Mouse (Mus musculus) embryo, embryonic 11 days (tissue): Measurements from ENCODE around the gene Litaf.

Experiments
- DNase-seq: peaks from one replicate; pipeline ENCODE4 v3.0.0-alpha.2; 2015

The Litaf gene

DNA sequence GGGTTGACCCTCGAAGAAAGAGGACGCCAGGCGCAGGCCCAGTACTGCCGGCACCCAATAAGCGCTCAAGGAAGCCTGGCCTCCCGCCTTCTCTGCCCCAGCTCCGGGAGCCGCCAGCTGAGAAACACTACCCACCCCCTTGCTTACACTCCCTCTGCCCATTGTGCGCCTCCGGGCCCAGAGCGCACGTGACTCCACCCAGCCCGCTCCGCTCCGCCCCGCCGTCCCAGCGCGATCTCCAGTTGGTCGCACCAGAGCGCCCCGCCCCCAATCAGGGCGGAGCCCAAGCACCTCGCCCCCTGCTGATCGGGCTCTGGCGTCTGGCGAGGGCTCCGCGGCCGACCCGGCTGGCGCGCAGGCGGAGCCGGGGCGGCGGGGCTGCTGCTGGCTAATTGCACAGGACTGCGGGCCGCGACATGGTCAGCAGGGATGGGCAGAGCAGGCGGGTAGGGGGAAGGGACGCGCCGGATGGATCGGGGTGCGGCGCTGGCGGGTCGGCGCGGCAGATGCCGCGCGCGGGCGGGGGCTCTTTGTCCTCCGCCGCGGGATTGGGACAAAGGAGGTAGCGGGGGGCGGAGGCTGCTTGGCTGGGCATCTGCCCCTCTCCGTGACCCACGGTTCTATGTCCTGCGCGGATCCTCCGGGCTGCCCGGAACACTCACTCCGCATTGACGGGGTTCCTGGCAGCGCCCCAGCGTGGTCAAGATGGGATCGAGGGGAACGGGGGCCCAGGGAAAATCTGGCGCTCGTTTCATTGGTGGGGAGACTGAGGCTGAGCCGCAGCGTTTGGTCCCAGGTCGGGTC lies at the start of gene Litaf:
Litaf (minus strand) TSS at position 129 of the 804 bp plus-strand sequence.
- DNase-seq: peak; percentile 100

DNA sequence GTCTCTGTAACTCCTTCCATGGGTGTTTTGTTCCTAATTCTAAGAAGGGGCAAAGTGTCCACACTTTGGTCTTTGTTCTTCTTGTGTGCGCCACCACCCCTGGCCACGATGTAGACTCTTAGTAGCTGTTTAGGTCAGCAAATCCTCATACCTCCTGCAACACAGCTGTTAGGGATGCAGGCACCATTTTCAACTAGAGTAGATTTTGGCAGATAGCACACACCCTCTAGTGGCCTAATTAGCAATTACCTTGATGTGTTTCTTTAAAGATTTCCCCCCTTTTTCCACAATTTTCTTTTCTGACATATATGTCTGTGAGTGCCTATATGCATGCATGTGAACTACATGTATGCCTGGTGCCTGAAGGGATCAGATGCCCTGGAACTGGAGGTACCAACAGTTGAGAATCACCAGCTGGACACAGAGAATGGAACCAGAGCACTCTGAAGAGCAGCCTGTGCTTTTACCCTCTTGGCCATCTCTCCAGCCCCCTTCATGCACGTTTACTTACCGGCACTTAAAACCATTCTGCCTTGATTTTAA lies 43.3 kb upstream of the Litaf start:
- DNase-seq: peak; percentile 43

GRCm38 (mm10) chr16:11104905-11105304 lies 38.9 kb upstream of the Litaf start:
- DNase-seq: no peak

DNA sequence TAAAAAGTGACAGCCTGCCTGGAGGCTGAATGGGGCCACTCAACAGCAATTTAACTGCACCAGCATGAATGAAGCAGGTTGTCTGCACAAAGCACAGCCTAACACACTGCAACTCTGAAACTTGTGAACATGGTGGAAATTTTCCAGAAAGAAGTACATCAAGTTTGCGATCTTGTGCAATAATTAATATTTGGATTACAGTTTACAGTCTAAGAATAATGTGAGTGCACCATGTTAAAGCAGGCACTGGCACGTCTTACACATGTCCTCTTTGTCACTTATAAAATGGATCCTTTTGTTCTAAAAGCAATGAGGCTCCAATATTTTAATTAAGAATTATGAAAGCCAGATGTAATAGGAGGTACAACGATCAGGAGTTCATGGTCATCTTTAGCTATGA lies 31.3 kb upstream of the Litaf start:
- no peak for DNase-seq

DNA sequence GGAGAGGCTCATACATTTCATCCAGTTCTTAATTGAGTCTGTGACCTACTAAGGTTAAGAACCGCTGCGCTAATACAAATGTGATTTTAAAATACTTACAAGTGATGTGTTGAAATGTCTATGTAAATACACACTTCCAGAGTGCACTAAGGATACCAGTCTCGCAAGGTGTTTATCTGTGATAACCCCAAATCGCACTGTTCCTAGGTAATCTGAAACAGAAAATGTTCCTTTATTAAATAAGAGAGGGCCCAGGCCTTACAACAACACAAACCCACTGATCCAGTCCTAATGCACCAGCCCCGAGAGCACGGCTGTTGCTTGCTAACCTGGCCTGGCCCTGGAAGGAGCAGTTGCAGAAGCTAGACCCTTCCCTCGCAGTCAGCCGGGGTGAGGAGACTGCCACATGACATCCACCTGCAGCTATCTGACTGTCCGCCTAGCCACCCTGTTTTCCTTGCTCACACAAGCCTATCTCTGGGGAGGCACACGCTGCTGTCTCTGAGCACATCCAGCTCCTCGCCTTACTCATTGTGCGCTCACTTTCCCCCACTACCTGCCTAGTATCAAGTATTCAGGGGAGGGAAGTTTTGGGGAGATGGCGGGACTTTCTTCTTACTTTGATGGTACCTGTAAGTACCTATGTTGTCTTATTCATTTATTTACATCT lies 27.9 kb upstream of the Litaf start:
- no peak for DNase-seq

- no peak for DNase-seq
Observed at GRCm38 (mm10) chr16:11092523-11092922, 26.6 kb upstream of the Litaf start.

- DNase-seq: no peak
Observed at GRCm38 (mm10) chr16:11092061-11092460, 26.1 kb upstream of the Litaf start.

DNA sequence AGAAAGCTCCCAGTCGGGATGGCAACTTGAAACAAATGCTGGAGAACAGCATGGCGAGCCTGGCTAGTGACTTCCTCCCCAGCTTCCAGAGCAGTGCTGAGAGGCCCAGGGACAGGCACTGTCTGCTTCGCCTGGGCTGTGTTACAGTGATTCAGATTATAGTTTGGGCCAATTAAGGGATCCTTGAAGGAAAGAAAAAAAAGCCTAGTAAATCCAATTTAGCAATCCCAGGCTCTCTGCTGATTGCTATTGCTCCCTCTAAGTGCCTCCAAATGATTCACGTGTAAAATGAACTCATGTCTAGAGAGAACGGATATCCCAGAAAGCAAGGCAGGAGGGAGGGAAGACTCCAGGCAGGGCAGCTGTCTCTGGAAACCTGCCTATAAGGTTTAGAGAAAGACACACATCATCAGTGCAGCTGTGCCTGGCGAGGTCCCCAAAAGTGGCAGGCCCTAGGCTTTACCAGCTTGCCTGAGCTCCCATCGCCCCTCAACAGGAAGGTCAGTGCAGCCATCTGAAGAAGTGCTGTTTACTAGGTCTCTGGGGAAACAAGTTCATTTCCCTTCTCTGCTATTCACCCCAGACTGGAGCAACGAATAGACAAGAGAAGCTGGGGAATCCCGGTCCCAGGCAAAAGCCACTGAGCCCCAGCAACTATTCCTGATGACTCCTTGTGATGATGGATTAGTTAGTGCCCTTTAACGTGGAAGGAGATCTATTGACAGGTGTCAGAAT lies 25.0 kb upstream of the Litaf start:
- DNase-seq: no peak

DNA sequence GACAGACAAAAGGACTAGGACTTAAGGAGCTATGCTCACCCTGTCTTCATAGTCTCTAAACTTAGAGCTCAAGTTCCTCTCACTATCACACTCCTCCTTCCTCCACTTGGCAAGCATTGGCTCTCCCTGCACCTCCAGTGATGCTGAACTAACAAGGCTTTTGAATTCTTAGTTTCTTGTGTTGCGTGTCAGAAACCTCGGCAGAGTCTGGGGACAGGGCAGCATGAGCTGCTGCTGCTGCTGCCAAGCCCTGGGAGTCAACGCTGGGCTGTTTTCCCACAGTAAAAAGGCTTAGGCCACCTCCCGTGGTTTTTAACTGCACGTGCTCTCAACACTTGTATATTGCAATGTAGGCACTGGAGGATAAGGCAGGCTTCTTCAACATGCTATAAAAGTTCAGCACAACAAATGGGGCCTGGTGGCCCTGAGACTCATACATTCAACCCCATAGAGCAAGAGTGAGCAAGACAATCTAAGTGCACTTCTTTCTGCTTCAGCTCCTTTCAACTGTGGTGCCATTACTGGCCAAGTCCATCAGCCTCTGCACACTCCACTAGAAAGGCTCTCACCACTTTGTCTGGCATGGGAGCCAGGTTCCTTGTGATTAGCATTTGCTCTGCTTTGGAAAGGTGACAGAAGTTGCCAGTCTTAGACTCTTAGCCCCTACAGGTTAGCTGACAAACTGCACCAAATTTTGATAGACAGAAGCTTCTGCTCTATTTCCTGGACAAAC lies 21.1 kb upstream of the Litaf start:
- DNase-seq: no peak

DNA sequence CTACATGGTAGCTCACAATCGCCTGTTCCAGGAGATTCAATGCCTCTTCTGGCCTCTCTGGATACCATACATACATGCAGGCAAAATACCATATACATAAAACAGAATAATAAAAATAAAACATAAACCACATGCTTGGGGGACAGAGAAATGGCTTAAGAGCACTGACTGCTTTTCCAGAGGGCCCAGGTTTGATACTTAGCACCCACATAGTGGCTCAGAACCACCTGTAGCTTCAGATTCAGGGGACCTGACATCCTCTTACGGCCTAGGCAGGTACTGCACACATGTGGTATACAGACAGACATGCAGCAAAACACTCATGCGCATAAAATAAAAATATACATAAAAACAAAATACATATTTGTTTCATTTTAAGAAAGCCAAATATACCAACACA lies 20.3 kb upstream of the Litaf start:
- DNase-seq: no peak

DNA sequence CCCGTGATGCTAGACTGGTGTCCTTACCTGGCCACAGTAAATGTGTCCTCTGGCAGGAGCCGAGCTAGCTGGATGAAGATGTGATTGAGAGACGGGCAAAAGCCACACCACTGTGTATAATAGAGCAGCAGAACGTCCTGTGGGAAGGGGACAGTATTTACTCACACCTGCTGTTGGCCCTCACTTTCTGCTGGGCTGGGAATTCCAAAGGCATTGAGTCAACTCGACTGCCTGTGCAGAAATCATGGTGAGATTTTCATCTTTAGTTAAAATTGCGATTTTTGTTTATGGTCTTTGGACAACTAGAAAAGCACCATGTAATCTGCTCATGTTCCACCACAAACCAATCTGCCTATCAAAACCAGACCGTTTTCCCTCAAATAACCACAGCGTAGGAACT lies 18.2 kb upstream of the Litaf start:
- DNase-seq: no peak

- DNase-seq: no peak
Observed at GRCm38 (mm10) chr16:11078216-11078869, 12.4 kb upstream of the Litaf start.

GRCm38 (mm10) chr16:11077601-11078201 lies 11.7 kb upstream of the Litaf start:
- no peak for DNase-seq

GRCm38 (mm10) chr16:11073060-11073459 lies 7.1 kb upstream of the Litaf start:
- DNase-seq: no peak

- DNase-seq: no peak
Observed at GRCm38 (mm10) chr16:11072454-11072853, 6.5 kb upstream of the Litaf start.

GRCm38 (mm10) chr16:11071887-11072286 lies 5.9 kb upstream of the Litaf start:
- no peak for DNase-seq

- DNase-seq: no peak
Observed at GRCm38 (mm10) chr16:11071176-11071575, 5.2 kb upstream of the Litaf start.

GRCm38 (mm10) chr16:11069710-11070420 lies 3.9 kb upstream of the Litaf start:
- DNase-seq: no peak

DNA sequence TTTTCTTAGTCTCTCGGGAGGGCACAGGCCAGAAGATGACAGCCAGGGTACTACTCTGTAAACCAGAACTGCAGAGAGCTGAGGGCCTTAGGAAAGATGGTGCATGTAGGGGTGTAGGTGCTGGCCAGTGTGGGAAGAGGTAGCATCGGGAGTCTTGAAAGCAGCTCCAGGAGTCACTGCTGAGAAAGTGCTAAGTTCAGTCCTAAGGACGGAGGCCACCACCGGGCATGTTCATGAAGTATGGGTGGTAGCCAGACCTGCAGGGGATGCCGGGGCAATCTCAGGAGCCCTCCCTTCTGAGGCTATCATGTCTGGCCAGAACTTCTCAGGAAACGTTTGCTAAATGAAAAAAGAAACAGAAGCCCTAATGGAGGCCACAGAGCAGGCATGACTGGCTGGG lies 3.3 kb upstream of the Litaf start:
- no peak for DNase-seq

DNA sequence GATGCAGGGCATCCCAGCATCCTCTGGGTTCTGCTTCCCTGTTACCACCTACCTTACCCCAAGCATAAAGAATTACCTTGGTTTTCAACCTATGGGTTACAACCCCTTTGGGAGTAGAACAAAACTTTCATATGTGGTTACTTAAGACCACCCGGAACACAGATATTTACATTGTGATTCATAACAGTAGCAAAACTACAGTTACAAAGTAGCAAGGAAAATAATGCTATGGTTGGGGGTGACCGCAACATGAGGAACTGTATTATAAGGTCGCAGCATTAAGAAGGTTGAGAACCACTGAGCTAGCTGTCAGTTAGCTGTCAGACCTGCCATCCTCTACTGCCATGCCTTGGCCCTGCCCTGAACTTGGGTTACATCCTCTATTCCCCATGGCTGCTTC lies 2.7 kb upstream of the Litaf start:
- no peak for DNase-seq

DNA sequence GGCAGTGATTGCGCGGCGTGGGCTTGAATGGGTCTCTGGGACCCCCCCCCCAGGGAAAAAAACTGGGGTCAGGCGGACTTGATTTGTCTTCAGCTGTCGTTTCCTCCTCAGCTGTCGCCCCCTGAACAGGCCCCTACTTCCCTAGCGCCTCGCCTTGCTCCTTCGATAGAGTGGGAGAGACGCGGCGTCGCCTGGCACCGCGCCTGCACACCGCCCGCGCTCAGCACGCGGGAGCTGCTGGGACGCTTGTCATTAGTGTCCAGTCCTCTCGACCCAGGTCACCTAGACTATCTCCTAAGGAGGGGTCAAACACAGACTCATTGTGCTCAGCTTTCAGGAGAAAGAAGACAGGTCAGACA lies 855 bp upstream of the Litaf start:
- peak; percentile 81 for DNase-seq
